Mouse (Mus musculus): ENCODE measurements around the gene 9930021J03Rik. TPM values are rescaled to one million over a fixed set of nuclear protein-coding genes. Genes with fewer than 3 reads are reported as not detected.

9930021J03Rik gene
- polyA plus RNA-seq, 1 experiment from 2014 or later: 6.0 TPM

Other genes with a start within 250 kb of the 9930021J03Rik start
- 10.6 and 11.4 TPM in 2 replicates for gene Ermp1, start 157.6 kb downstream of the 9930021J03Rik start, polyA plus RNA-seq (2015; fragmentation: Nextera tagmentation; extraction: Ambion mirVana)
- not detected in 2 replicates for gene Mlana, start 108.2 kb downstream of the 9930021J03Rik start, polyA plus RNA-seq (2015; fragmentation: Nextera tagmentation; extraction: Ambion mirVana)
- 42.8 and 45.2 TPM in 2 replicates for gene Ranbp6, start 7.0 kb upstream of the 9930021J03Rik start, polyA plus RNA-seq (2015; fragmentation: Nextera tagmentation; extraction: Ambion mirVana)
- 2.6 and 3.0 TPM in 2 replicates for gene Il33, start 119.1 kb upstream of the 9930021J03Rik start, polyA plus RNA-seq (2015; fragmentation: Nextera tagmentation; extraction: Ambion mirVana)
- gene Trpd52l3, start 197.8 kb upstream of the 9930021J03Rik start, polyA plus RNA-seq (2015; fragmentation: Nextera tagmentation; extraction: Ambion mirVana): not detected in 2 replicates
- 49.5 and 50.2 TPM in 2 replicates for gene Uhrf2, start 224.5 kb upstream of the 9930021J03Rik start, polyA plus RNA-seq (2015; fragmentation: Nextera tagmentation; extraction: Ambion mirVana)

Data from hindbrain, embryonic 15.5 days (tissue).